Mouse (Mus musculus) intestine, embryonic 16.5 days (tissue): Measurements from ENCODE around the gene Gm266. TPM values are rescaled to one million over a fixed set of nuclear protein-coding genes. Genes with fewer than 3 reads are reported as not detected.
"Not testable (repeated sequence)": the region's sequence is repeated elsewhere in the genome, so short reads cannot be mapped to it uniquely, and the experiment has no call there.

Experiments used
- ATAC-seq: fragments of 200-750 bp; cut with Nextera tagmentation; 2 replicates; pipeline ENCODE4 v1.8.0; 2017; ENCODE audit warnings: moderate TSS enrichment, moderate library complexity
- H3K27ac ChIP-seq: fragments of 300-500 bp; sonication (generic); 2 replicates; pipeline ENCODE4 v1.5.1; 2014; ENCODE audit warnings: mild to moderate bottlenecking, low read length
- H3K27me3 ChIP-seq: fragments of 300-500 bp; sonication (generic); replicated peaks from 2 replicates; pipeline ENCODE4 v1.6.1; 2014; ENCODE audit warnings: low read length, control low read depth, mixed read lengths; ENCODE audit not compliant: control insufficient read depth, insufficient read depth
- H3K36me3 ChIP-seq: fragments of 300-500 bp; sonication (generic); 2 replicates; pipeline ENCODE4 v1.6.1; 2014; ENCODE audit warnings: low read length, control low read depth; ENCODE audit not compliant: control insufficient read depth, insufficient read depth
- H3K4me1 ChIP-seq: fragments of 300-500 bp; sonication (generic); 2 replicates; pipeline ENCODE4 v1.6.1; 2014; ENCODE audit warnings: low read length, control low read depth, mixed read lengths; ENCODE audit not compliant: control insufficient read depth, insufficient read depth
- H3K4me2 ChIP-seq: fragments of 300-500 bp; sonication (generic); 2 replicates; pipeline ENCODE4 v1.6.1; 2014; ENCODE audit warnings: low read depth, low read length, control low read depth
- H3K4me3 ChIP-seq: fragments of 300-500 bp; sonication (generic); 2 replicates; pipeline ENCODE4 v1.5.1; 2014; ENCODE audit warnings: mild to moderate bottlenecking, low read length
- H3K9ac ChIP-seq: fragments of 300-500 bp; sonication (generic); 2 replicates; pipeline ENCODE4 v1.6.1; 2014; ENCODE audit warnings: low read depth, low read length
- H3K9me3 ChIP-seq: fragments of 300-500 bp; sonication (generic); 2 replicates; pipeline ENCODE4 v1.6.1; 2016; ENCODE audit warnings: low read length, control low read depth; ENCODE audit not compliant: control insufficient read depth
- WGBS: fragments of 180-500 bp; shearing (Covaris S2); extraction: QIAGEN DNeasy Blood & Tissue Kit; methylation state at CpG from one replicate; pipeline ENCODE4 v1.1.7; 2014; 5-methylcytosine and 5-hydroxymethylcytosine counted together
- polyA plus RNA-seq: library from polyadenylated mRNA; unstranded; fragments of >200 nt; fragmentation: Nextera tagmentation; extraction: Ambion mirVana; gene quantifications from 2 replicates; pipeline ENCODE4 v1.2.1, GENCODE M21; 2015

The Gm266 gene
- polyA plus RNA-seq, 1 experiment from 2014 or later: 11.7 TPM

DNA sequence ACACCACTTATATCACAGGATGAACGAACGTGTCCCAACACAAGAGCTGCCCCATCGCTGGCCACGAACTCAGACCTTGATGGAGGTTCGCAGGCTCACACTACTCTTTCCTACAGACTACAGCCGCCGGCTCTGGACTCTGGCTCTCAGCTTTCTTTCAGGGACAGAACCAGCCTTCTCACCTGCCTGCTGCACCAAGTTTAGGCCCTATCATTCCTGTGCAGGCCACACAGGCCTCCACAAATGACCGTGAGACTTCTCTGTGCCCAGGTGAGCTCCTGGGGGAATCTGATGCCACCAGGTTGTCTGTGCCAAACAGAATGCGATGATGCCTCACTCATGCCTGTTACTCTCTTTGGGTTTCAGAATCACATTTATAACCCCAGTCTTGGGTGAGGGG is 32.8 kb upstream of the Gm266 start:
- H3K27me3 ChIP-seq: no peaks in the 10 kb centered on the region
- H3K4me1 ChIP-seq: no peaks in the 10 kb centered on the region
- no peaks in the 10 kb centered on the region for H3K9me3 ChIP-seq
- H3K4me3 ChIP-seq: no peak overlapping the region
- no peak overlapping the region for H3K9ac ChIP-seq
- ATAC-seq: peak; percentile 65; the same call in 1 of the 2 replicates
- WGBS: 83% methylated on average over 9 of the region's 9 CpGs
- H3K36me3 ChIP-seq: no peaks in the 10 kb centered on the region
- no peak overlapping the region for H3K27ac ChIP-seq
- no peak overlapping the region for H3K4me2 ChIP-seq

DNA sequence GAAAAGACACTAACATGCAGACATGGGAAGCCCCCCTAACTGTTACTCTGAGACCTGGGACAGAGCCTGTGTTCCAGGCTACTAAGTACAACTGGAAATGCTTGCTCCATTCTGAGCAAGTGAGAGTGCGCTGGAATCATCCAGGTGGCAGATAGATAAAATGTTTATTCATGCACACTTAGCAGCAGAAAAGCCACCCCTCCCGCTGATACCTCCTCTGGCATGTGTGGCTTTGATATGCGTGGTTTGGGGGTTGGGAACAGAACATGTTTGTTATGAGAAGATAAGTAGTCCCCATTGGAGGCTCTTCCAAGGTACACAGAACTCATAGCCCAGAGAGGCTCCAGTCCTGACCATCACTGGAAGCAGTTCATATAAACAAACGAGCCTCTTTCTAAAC is 32.3 kb upstream of the Gm266 start:
- no peak overlapping the region for H3K9ac ChIP-seq
- H3K9me3 ChIP-seq: no peaks in the 10 kb centered on the region
- no peak overlapping the region for H3K27ac ChIP-seq
- H3K36me3 ChIP-seq: no peaks in the 10 kb centered on the region
- no peak overlapping the region for H3K4me3 ChIP-seq
- no peaks in the 10 kb centered on the region for H3K4me1 ChIP-seq
- peak; percentile 87 for ATAC-seq
- H3K4me2 ChIP-seq: no peak overlapping the region
- 47% methylated on average over 4 of the region's 4 CpGs for WGBS
- H3K27me3 ChIP-seq: no peaks in the 10 kb centered on the region

DNA sequence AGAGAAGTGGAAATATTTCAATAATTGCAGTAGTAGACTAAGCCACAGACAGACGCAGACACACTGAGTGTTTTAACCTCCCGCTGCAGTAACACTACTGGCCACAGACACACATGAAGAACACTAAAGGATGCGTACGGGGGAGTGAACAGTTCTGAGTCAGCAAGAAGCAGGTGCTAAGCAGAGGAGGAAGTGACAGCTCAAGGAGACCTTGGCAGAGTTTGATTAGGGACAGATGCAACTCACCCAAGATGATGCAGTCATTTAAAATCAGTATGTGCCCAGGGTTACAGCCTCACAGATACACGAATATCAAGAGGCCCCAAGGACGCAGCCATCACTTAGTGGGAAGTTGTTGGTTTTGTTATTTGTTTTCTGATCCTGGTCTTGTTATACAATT is 31.2 kb upstream of the Gm266 start:
- Histone ChIP-seq H3K9me3 (no peaks in the 10 kb centered on the region), H3K9ac (no peak overlapping the region), H3K27ac (no peak overlapping the region), H3K4me2 (no peak overlapping the region), H3K36me3 (no peaks in the 10 kb centered on the region), H3K27me3 (no peaks in the 10 kb centered on the region), H3K4me1 (no peaks in the 10 kb centered on the region), H3K4me3 (no peak overlapping the region)
- peak; percentile 66 for ATAC-seq
- WGBS: 86% methylated on average over 6 of the region's 6 CpGs

DNA sequence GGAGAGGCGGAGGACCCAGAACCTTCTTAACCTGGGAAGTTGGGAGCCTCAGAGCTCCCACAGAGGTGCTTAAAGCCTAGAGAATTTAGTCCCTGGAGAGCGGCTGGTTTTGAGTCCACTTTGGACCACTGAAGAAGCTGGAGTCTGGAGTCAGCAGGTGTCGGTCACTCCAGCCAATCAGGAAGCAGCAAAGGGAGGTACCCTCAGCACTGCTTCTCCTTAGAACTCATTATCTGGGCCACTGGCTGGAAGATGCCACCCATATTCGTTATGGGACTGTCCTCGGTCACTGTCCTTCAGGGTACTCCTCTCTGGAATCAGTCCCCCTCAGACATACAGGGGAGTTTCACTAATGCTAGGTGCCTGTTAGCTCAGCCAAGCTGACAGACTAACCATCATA is 30.3 kb upstream of the Gm266 start:
- no peaks in the 10 kb centered on the region for H3K27me3 ChIP-seq
- WGBS: 95% methylated on average over 5 of the region's 5 CpGs
- no peak for ATAC-seq

DNA sequence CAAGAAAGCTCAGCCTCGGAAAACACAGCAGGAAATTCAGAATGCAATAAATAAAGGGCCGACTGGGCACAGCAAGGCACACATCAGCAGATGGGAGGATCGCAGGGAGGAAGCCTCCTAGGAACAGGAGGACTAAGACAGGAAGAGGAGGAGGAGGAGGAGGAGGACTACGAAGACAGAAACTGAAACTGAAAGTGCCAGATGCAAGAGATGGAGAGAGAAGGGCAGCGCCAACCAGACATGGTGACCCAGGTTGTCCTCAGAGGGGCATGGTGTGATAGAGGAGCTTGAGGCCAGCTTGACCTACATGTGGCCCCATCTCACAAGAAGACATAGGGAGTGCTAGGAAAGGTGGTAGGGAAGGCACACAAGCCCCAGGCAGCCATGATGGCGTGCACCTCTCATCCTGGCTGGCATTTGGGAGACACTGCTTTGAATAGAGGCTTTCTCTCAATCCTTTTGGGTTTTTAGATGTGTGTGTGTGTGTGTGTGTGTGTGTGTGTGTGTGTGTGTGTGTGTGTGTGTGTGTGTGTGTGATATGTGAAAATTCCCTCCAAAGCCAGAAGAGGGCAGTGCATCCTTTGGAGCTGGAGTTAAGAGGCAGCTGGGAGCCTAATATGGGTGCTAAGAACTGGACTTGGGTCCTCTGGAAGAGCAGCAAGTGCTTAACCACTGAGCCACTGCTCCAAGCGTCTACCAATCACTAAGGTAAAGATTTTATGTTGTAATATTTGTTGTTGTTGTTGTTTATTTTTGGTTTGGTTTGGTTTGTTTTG is 29.4 kb upstream of the Gm266 start:
- no peak overlapping the region for H3K4me2 ChIP-seq

More for the DNA sequence above, 30.3 kb upstream of the Gm266 start:
- no peak overlapping the region for H3K4me2 ChIP-seq
- H3K36me3 ChIP-seq: no peaks in the 10 kb centered on the region
- no peak overlapping the region for H3K4me3 ChIP-seq
- H3K9ac ChIP-seq: no peak overlapping the region
- H3K27ac ChIP-seq: no peak overlapping the region
- no peaks in the 10 kb centered on the region for H3K9me3 ChIP-seq
- no peaks in the 10 kb centered on the region for H3K4me1 ChIP-seq

DNA sequence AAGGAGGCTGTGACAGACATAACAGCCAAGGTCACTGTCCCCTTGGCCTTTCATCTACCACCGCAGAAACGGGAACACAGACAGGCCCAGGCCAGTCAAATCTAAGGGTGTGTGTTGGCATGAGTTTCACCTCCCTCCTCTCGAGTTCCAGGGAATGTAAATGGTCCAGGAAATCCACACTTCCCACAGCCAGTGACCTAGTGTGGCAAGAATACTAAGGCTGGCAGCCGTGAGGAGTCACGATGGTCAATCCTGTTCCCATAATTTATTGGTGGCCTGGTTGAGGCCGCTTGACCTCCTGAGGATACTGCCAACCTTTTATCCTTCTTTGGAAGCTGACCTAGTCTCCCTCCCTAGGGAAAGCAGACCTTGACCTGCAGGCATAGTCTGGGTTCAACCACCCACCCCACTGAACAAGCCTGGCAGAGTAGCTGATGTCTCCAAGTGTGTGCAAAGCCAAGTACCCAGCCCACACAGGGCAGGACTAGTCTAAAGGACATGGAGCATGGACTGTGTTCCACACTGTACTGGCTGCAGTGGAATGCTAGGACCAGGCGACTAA is 28.7 kb upstream of the Gm266 start:
- WGBS: 62% methylated on average over 7 of the region's 7 CpGs
- Histone ChIP-seq H3K27me3 (no peaks in the 10 kb centered on the region), H3K4me1 (no peaks in the 10 kb centered on the region), H3K9me3 (no peaks in the 10 kb centered on the region), H3K4me2 (no peak overlapping the region), H3K9ac (no peak overlapping the region), H3K4me3 (no peak overlapping the region), H3K36me3 (no peaks in the 10 kb centered on the region), H3K27ac (no peak overlapping the region)
- ATAC-seq: no peak

More for the DNA sequence above, 29.4 kb upstream of the Gm266 start:
- no peak overlapping the region for H3K27ac ChIP-seq
- ATAC-seq: no peak
- H3K36me3 ChIP-seq: no peaks in the 10 kb centered on the region
- no peaks in the 10 kb centered on the region for H3K4me1 ChIP-seq
- H3K4me3 ChIP-seq: no peak overlapping the region
- no peaks in the 10 kb centered on the region for H3K9me3 ChIP-seq
- WGBS: 81% methylated on average over 7 of the region's 7 CpGs
- H3K9ac ChIP-seq: no peak overlapping the region
- H3K27me3 ChIP-seq: no peaks in the 10 kb centered on the region

DNA sequence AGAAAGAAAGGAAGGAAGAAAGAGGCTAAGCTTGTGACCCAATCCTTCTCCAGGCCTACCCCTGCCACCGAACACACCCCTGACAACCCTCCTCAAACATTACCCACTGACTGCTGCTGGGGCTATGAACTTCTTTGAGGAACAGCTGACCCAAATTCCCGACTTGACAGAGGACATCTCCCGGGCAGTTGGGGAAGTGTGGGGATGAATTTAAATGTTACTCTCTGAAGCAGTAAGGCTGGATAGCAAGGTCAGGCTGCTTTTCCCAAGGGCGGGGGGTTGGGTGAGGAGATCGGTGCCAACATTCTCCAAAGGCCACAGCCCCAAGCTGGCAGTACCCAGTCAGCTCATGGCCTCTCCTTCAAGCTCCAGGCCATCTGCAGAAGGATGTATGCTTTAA is 28.1 kb upstream of the Gm266 start:
- no peaks in the 10 kb centered on the region for H3K27me3 ChIP-seq
- H3K27ac ChIP-seq: no peak overlapping the region
- H3K4me2 ChIP-seq: no peak overlapping the region
- no peaks in the 10 kb centered on the region for H3K36me3 ChIP-seq
- no peaks in the 10 kb centered on the region for H3K4me1 ChIP-seq
- 75% methylated on average over 5 of the region's 5 CpGs for WGBS
- no peak overlapping the region for H3K4me3 ChIP-seq
- H3K9ac ChIP-seq: no peak overlapping the region
- no peak for ATAC-seq
- no peaks in the 10 kb centered on the region for H3K9me3 ChIP-seq

DNA sequence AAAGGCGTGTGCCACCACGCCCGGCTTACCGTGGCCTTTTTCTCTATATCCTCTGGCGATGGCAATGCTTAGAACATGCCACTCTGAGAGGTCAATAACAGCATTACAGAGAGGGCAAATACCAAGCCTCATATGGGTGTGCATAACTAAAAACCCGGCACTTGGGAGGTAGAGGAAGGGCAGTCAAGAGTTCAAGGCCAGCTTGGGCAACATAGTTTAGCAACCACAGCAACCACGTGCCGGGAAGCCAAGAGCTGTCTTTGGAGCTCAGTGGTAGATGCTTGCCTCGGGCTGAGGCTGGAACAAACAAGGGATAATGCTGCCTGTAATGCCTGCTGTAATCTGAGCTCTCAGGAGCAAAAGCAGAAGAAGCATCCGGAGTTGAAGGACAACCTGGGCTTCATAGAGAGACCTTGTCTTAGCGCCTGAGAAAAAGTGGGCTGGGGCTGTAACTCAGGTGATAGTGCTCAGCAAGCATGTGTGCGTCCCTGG is 27.0 kb upstream of the Gm266 start:
- Histone ChIP-seq H3K27me3 (no peaks in the 10 kb centered on the region), H3K9me3 (no peaks in the 10 kb centered on the region), H3K4me1 (no peaks in the 10 kb centered on the region), H3K27ac (no peak overlapping the region), H3K4me3 (no peak overlapping the region), H3K9ac (no peak overlapping the region), H3K4me2 (no peak overlapping the region), H3K36me3 (no peaks in the 10 kb centered on the region)
- ATAC-seq: no peak
- WGBS: 89% methylated on average over 12 of the region's 12 CpGs

DNA sequence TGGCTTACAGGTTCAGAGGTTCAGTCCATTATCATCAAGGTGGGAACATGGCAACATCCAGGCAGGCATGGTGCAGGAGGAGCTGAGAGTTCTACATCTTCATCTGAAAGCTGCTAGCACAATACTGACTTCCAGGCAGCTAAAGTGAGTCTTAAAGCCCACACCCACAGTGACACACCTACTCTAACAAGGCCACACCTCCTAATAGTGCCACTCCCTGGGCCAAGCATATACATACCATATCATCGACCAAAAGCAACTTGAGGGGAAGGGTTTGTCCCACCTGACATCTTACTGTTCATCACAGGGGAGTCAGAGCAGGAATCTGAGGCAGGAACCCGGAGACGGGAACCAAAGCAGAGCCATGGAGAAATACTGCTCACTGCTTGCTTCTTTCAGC is 22.8 kb upstream of the Gm266 start:
- H3K4me1 ChIP-seq, H3K36me3 ChIP-seq, H3K27ac ChIP-seq, H3K4me2 ChIP-seq, H3K27me3 ChIP-seq, ATAC-seq, H3K4me3 ChIP-seq, H3K9ac ChIP-seq, H3K9me3 ChIP-seq: not testable (repeated sequence)
- 74% methylated on average over 3 of the region's 3 CpGs for WGBS
